Mouse (Mus musculus): ENCODE data around the gene Btbd2.
A peak's percentile ranks its signal among the peaks of the same experiment; 100 is the strongest.

DNA sequence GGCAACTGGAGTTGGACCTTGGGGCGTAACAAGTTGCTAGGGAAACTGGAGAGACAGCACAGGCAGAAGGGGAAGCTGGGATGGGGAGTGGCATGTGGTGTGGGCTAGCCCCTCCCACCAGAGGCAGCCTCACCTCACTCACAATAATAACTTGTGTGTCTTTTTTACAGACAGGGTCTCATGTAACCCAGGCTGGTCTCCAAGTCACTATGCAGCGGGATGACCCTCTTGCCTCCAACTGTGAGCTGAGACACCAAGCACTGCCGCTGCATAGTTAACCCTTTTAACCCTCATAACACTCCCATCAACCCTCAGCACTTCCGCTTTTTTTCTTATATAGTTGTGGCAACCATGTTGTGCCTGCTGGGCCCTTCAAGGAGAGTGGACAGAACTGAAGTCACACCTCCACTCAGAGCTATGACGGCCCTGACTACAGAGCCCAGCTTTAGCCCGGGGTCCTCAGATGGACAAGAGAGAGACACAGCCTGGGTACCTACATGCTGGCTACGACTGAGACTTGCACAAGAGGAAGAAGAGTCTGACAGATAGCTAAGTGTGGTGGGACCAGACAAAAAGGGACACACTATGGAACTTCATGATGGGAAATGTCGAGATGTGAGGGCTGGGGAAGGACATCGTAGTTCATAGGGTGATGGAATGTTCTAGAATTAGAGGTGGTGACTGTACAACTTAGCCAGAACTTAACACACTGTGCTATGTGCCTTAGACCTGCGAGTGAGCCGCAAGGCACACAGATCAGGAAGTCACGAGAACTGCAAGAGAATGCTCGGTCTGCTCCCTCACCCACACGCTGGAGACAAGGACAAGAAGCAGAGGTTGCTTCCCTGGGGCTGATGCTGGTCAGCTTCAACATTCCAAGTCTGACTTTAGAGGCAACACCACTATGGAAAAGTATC is 35.6 kb upstream of the Btbd2 start:
- TF ChIP-seq MXI1 (IDR thresholded peaks at IDR 0.05; ENCODE audit: low read depth, low read length) = peak; percentile 83; the same call in 1 of the 2 replicates
- peak; percentile 13 to 44; a peak in 2 of 4 replicates for TF ChIP-seq EP300 (IDR thresholded peaks at IDR 0.05; ENCODE audit: low read depth in 1 of 2, low read length in 2 of 2)
- no peak for TF ChIP-seq BHLHE40 (IDR thresholded peaks at IDR 0.05; ENCODE audit: borderline replicate concordance, low read depth, low read length)
- no peak for TF ChIP-seq CTCF (IDR thresholded peaks at IDR 0.05 in 2 of 3, conservative IDR thresholded peaks at IDR 0.05 in 1 of 3; ENCODE audit: control insufficient read depth in 1 of 3, insufficient read depth in 1 of 3, low read depth in 2 of 3, low read length in 3 of 3, poor library complexity in 1 of 3, severe bottlenecking in 1 of 3)
- 0 out of 2 replicates have a peak, but pooled peaks have one; percentile 47 for TF ChIP-seq TCF12 (IDR thresholded peaks at IDR 0.05; ENCODE audit: low read depth, low read length)
- no peak for TF ChIP-seq GATA1 (IDR thresholded peaks at IDR 0.05; ENCODE audit: low read depth, low read length)
- TF ChIP-seq MAX (IDR thresholded peaks at IDR 0.05; ENCODE audit: low read length) = peak; percentile 45; the same call in 1 of the 2 replicates
- TF ChIP-seq NRF1 (IDR thresholded peaks at IDR 0.05; ENCODE audit: insufficient read depth, low read depth, low read length, poor library complexity, severe bottlenecking) = no peak
- TF ChIP-seq POLR2A (IDR thresholded peaks at IDR 0.05; ENCODE audit: control insufficient read depth in 1 of 2, insufficient read depth in 1 of 2, low read depth in 1 of 2, low read length in 2 of 2, poor library complexity in 1 of 2) = no peak; a peak in 1 of 4 replicates
- no peak; the same call in 1 of the 2 replicates for TF ChIP-seq CHD2 (IDR thresholded peaks at IDR 0.05; ENCODE audit: low read length)
- TF ChIP-seq ETS1 (IDR thresholded peaks at IDR 0.05; ENCODE audit: low read depth, low read length) = peak; percentile 50; the same call in 1 of the 2 replicates
- TF ChIP-seq ZC3H11A (IDR thresholded peaks at IDR 0.05; ENCODE audit: low read depth, low read length) = no peak
- peak; percentile 70 for TF ChIP-seq ZNF384 (IDR thresholded peaks at IDR 0.05; ENCODE audit: low read depth, low read length)
- TF ChIP-seq ZMIZ1 (IDR thresholded peaks at IDR 0.05; ENCODE audit: low read depth, low read length) = 0 out of 2 replicates have a peak, but pooled peaks have one; percentile 43
